Mouse (Mus musculus) ES-Bruce4 (cell line): ENCODE results near the gene Slc1a7.

ENCODE experiments used
- CTCF ChIP-seq: IDR thresholded peaks from one replicate; pipeline ENCODE4 v1.8.1; 2011; ENCODE audit warnings: low read depth, low read length
- EP300 ChIP-seq: IDR thresholded peaks from 2 replicates; pipeline ENCODE4 v1.6.1; 2011; ENCODE audit warnings: low read depth, low read length; ENCODE audit not compliant: insufficient read depth
- POLR2A ChIP-seq: IDR thresholded peaks from one replicate; pipeline ENCODE4 v1.8.1; 2011; ENCODE audit warnings: low read length; ENCODE audit not compliant: insufficient read depth

GRCm38 (mm10) chr4:108051687-108052274 is 83.6 kb downstream of the Slc1a7 start:
- TF ChIP-seq EP300 (no peak), POLR2A (no peak), CTCF (no peak)
